Mouse (Mus musculus) neural tube, embryonic 13.5 days (tissue): ENCODE measurements at regions not wholly inside any gene's neighbourhood (a gene's known extent, or its start where the extent isn't known, plus 50 kb on each side); places are given as distances from the start of the nearest gene placed in this dataset.
"Not testable (repeated sequence)": the region's sequence is repeated elsewhere in the genome, so short reads cannot be mapped to it uniquely, and the experiment has no call there.

Source experiments
- ATAC-seq: fragments of 200-750 bp; cut with Nextera tagmentation; 2 replicates; pipeline ENCODE4 v1.8.0; 2017; ENCODE audit warnings: low read depth, mild to moderate bottlenecking, moderate TSS enrichment, moderate library complexity
- H3K27ac ChIP-seq: fragments of 300-500 bp; sonication (generic); replicated peaks from 2 replicates; pipeline ENCODE4 v1.5.1; 2015; ENCODE audit warnings: moderate library complexity, mild to moderate bottlenecking, inconsistent platforms
- H3K27me3 ChIP-seq: fragments of 300-500 bp; sonication (generic); 2 replicates; pipeline ENCODE4 v1.6.1; 2015; ENCODE audit warnings: mild to moderate bottlenecking, inconsistent platforms
- H3K36me3 ChIP-seq: fragments of 300-500 bp; sonication (generic); 2 replicates; pipeline ENCODE4 v1.6.1; 2015; ENCODE audit warnings: mild to moderate bottlenecking, inconsistent platforms
- H3K4me1 ChIP-seq: fragments of 300-500 bp; sonication (generic); replicated peaks from 2 replicates; pipeline ENCODE4 v1.6.1; 2015; ENCODE audit warnings: inconsistent platforms
- H3K4me2 ChIP-seq: fragments of 300-500 bp; sonication (generic); 2 replicates; pipeline ENCODE4 v1.6.1; 2015; ENCODE audit warnings: inconsistent platforms, mild to moderate bottlenecking, moderate library complexity
- H3K4me3 ChIP-seq: fragments of 300-500 bp; sonication (generic); 2 replicates; pipeline ENCODE4 v1.5.1; 2015; ENCODE audit warnings: mild to moderate bottlenecking, inconsistent platforms
- H3K9ac ChIP-seq: fragments of 300-500 bp; sonication (generic); 2 replicates; pipeline ENCODE4 v1.6.1; 2015; ENCODE audit warnings: moderate library complexity, mild to moderate bottlenecking, inconsistent platforms
- H3K9me3 ChIP-seq: fragments of 300-500 bp; sonication (generic); 2 replicates; pipeline ENCODE4 v1.6.1; 2016; ENCODE audit warnings: inconsistent platforms
- WGBS: fragments of 180-500 bp; shearing (Covaris S2); methylation state at CpG from one replicate; pipeline ENCODE4 v1.1.7; 2015; 5-methylcytosine and 5-hydroxymethylcytosine counted together

DNA sequence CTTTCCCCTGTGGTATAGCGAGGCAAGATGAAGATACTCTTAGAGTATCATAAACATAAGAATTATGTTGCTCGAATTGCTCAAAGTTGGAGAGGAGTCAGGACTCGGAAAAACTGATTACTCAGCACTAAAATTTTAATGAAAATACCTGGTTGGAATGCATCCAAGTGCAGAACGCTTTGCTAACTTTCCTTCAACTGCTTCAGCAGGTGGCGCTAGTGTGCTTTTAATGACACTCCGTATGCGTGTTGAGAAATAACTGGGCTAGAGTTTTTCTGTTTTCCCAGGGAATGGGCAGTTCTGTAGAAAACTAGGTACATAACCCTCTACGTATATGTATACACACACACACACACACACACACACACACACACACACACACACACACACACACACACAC lies 221.0 kb downstream of the Grxcr1 start:
- Histone ChIP-seq H3K4me1 (peaks cover 3% of the 10 kb centered on the region), H3K27me3 (no peaks in the 10 kb centered on the region), H3K9me3 (no peaks in the 10 kb centered on the region), H3K36me3 (no peaks in the 10 kb centered on the region), H3K4me3 (no peak overlapping the region), H3K9ac (no peak overlapping the region), H3K4me2 (no peak overlapping the region), H3K27ac (no peak overlapping the region)
- ATAC-seq: peak; percentile 77
- 16% methylated on average over 8 of the region's 8 CpGs for WGBS

- Histone ChIP-seq H3K4me3 (no peak overlapping the region), H3K9ac (no peak overlapping the region), H3K4me1 (peaks cover 3% of the 10 kb centered on the region), H3K36me3 (no peaks in the 10 kb centered on the region), H3K27me3 (no peaks in the 10 kb centered on the region), H3K4me2 (no peak overlapping the region), H3K27ac (no peak overlapping the region), H3K9me3 (no peaks in the 10 kb centered on the region)
- 0 out of 2 replicates have a peak, but pooled peaks have one; percentile 61 for ATAC-seq
- 27% methylated on average over 1 of the region's 1 CpGs for WGBS
Observed at GRCm38 (mm10) chr5:68253476-68253875, 221.8 kb downstream of the Grxcr1 start.

GRCm38 (mm10) chr5:68254111-68254510 lies 222.5 kb downstream of the Grxcr1 start:
- no peak for ATAC-seq
- Histone ChIP-seq H3K4me1 (peaks cover 3% of the 10 kb centered on the region), H3K9ac (no peak overlapping the region), H3K27ac (no peak overlapping the region), H3K4me2 (no peak overlapping the region), H3K9me3 (no peaks in the 10 kb centered on the region), H3K4me3 (no peak overlapping the region), H3K27me3 (no peaks in the 10 kb centered on the region), H3K36me3 (no peaks in the 10 kb centered on the region)
- 61% methylated on average over 2 of the region's 2 CpGs for WGBS

DNA sequence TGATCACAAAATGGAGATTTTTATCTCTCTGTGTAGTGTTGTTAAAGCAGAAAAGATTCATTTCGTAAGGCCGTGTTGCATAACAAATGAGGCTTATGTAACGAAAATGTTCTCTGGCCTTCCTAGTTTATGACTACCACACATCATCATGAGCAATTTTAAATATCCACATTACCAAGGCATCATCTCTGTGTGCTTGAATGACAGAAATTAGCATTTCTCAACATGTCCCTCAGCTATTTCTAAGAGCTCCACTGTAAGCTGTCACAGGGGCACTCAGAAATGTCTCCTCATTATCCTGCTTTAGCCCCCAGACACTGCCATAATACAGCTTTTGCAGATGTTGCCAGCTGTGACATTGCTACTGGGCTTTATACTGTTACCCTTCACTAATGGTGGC lies 232.6 kb downstream of the Grxcr1 start:
- no peak overlapping the region for H3K9ac ChIP-seq
- no peak overlapping the region for H3K4me3 ChIP-seq
- no peak overlapping the region for H3K4me2 ChIP-seq
- H3K36me3 ChIP-seq: no peaks in the 10 kb centered on the region
- ATAC-seq: no peak
- H3K27ac ChIP-seq: no peak overlapping the region
- no peaks in the 10 kb centered on the region for H3K27me3 ChIP-seq
- 81% methylated on average over 3 of the region's 3 CpGs for WGBS
- no peaks in the 10 kb centered on the region for H3K9me3 ChIP-seq
- no peaks in the 10 kb centered on the region for H3K4me1 ChIP-seq

GRCm38 (mm10) chr5:68274271-68274670 lies 242.6 kb downstream of the Grxcr1 start:
- Histone ChIP-seq H3K27me3 (no peaks in the 10 kb centered on the region), H3K9ac (no peak overlapping the region), H3K4me2 (no peak overlapping the region), H3K9me3 (no peaks in the 10 kb centered on the region), H3K4me3 (no peak overlapping the region), H3K4me1 (0 out of 2 replicates have a peak, but pooled peaks cover 2% of the 10 kb centered on the region), H3K27ac (no peak overlapping the region), H3K36me3 (no peaks in the 10 kb centered on the region)
- WGBS: 87% methylated on average over 3 of the region's 3 CpGs
- ATAC-seq: no peak

DNA sequence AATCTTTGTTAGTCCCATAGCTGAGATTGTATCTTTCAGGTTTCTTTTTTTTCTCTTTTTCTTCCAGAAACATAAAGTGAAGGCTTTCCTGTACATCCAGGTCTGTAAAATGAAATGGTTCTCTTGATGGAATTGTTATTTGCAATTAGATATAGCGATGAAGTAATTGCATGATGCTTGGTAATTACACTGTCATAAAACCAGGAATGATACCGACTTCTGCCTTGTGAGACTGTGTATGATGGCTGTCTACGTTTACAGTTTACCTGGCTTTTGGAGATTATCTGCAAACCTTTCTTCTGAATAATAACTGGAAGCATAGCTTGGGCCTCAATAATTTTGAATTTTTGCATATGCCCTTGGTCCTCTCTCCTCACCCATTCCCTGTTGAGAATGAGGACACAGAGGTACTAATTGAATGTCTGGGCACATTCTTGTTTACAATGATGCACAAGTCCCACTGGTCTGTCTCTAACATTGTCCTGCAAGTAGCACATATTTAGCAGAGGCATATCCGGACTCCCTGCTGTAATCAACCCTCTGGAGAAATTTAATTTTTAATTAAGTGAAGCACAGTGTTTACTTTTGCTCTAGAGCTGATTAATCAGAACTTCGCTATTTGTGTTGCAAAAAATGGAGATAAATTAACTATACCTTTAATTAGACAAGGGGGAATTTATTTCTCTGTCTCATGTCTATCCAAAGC lies 244.1 kb downstream of the Grxcr1 start:
- Histone ChIP-seq H3K9ac (no peak overlapping the region), H3K9me3 (no peaks in the 10 kb centered on the region), H3K4me3 (no peak overlapping the region), H3K36me3 (no peaks in the 10 kb centered on the region), H3K27me3 (no peaks in the 10 kb centered on the region), H3K27ac (0 out of 2 replicates have a peak overlapping the region, but pooled peaks have one; percentile 15), H3K4me2 (no peak overlapping the region), H3K4me1 (0 out of 2 replicates have a peak, but pooled peaks cover 2% of the 10 kb centered on the region)
- 51% methylated on average over 5 of the region's 5 CpGs for WGBS
- ATAC-seq: peak; percentile 84

- WGBS: 82% methylated on average over 2 of the region's 2 CpGs
- H3K4me2 ChIP-seq, H3K4me3 ChIP-seq, H3K4me1 ChIP-seq, H3K36me3 ChIP-seq, ATAC-seq, H3K9ac ChIP-seq, H3K9me3 ChIP-seq, H3K27me3 ChIP-seq, H3K27ac ChIP-seq: not testable (repeated sequence)
Observed at GRCm38 (mm10) chr5:68295774-68296173, 264.1 kb downstream of the Grxcr1 start.

DNA sequence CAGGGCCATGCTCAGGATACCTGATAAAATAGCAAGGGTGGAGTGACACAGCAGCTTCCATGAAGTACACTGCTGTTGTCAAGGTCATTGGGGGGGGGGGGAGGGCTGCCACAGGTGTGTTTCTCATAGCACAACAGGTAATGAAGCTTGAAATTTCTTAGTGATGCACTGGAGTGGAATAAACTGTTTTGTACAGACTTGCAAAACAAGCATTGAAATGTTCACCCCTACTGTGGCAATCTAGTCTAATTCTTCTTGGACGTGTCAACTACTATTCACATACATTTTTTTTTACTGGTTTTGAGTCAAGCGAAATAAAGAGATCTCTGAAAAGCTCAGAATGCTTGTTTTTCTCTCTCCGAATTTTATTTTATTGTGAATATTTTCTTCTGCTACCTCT lies 281.6 kb downstream of the Grxcr1 start:
- WGBS: 53% methylated on average over 3 of the region's 3 CpGs

GRCm38 (mm10) chr5:68318979-68319378 lies 287.3 kb downstream of the Grxcr1 start:
- H3K9me3 ChIP-seq: no peaks in the 10 kb centered on the region
- H3K4me1 ChIP-seq: no peaks in the 10 kb centered on the region
- no peak overlapping the region for H3K27ac ChIP-seq
- ATAC-seq: no peak
- no peaks in the 10 kb centered on the region for H3K36me3 ChIP-seq
- no peak overlapping the region for H3K9ac ChIP-seq
- no peaks in the 10 kb centered on the region for H3K27me3 ChIP-seq
- H3K4me2 ChIP-seq: no peak overlapping the region
- no peak overlapping the region for H3K4me3 ChIP-seq

More for the DNA sequence above, 281.6 kb downstream of the Grxcr1 start:
- H3K9ac ChIP-seq: no peak overlapping the region
- no peaks in the 10 kb centered on the region for H3K36me3 ChIP-seq
- no peak overlapping the region for H3K27ac ChIP-seq
- H3K27me3 ChIP-seq: no peaks in the 10 kb centered on the region
- no peak overlapping the region for H3K4me2 ChIP-seq
- no peaks in the 10 kb centered on the region for H3K4me1 ChIP-seq
- H3K9me3 ChIP-seq: no peaks in the 10 kb centered on the region
- ATAC-seq: no peak
- no peak overlapping the region for H3K4me3 ChIP-seq

GRCm38 (mm10) chr5:68326998-68327593 lies 295.5 kb downstream of the Grxcr1 start:
- no peaks in the 10 kb centered on the region for H3K4me1 ChIP-seq
- no peaks in the 10 kb centered on the region for H3K9me3 ChIP-seq
- no peaks in the 10 kb centered on the region for H3K36me3 ChIP-seq
- H3K27me3 ChIP-seq: no peaks in the 10 kb centered on the region
- no peak overlapping the region for H3K4me3 ChIP-seq
- WGBS: 91% methylated on average over 2 of the region's 2 CpGs
- H3K9ac ChIP-seq: no peak overlapping the region
- ATAC-seq: no peak
- no peak overlapping the region for H3K27ac ChIP-seq
- no peak overlapping the region for H3K4me2 ChIP-seq

DNA sequence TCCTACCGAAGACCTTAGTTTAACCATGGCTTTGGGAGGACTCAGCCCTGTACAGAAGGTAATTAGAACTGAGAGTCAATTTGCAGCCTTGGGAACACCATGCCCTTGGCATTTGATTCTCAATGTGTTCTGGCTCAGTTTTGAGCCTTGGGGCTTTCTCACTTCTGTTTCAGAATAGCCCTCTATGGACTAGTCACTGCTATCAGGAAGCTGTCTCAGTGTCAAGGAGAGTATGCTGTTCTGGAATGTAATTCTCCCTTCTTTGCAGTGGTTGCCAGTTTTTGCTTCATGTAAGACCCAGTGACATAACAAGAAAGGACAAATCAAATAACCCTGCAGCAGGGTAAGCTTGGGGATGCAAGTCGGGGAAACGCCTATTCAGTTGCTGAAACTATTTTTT lies 297.7 kb downstream of the Grxcr1 start:
- Histone ChIP-seq H3K9ac (no peak overlapping the region), H3K27me3 (no peaks in the 10 kb centered on the region), H3K9me3 (no peaks in the 10 kb centered on the region), H3K36me3 (no peaks in the 10 kb centered on the region), H3K27ac (no peak overlapping the region), H3K4me3 (no peak overlapping the region), H3K4me1 (no peaks in the 10 kb centered on the region), H3K4me2 (no peak overlapping the region)
- WGBS: 74% methylated on average over 3 of the region's 3 CpGs
- ATAC-seq: no peak

DNA sequence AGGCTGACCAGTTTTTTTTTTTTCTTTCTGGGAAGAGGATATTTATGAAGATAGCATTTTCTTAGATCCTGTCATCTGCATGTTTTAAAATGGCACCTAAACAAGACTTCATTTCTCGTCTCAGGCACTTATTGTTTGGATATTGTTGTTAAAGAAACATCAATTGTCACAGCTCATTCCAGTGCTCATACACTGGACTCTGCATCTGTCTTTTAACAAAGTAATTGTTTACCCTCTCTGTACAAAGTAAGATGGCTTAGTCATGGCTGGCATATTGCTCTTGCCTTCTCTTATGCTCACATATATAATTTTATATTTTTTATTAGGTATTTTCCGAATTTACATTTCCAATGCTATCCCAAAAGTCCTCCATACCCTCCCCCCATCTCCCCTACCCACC lies 298.2 kb downstream of the Grxcr1 start:
- Histone ChIP-seq H3K4me3 (no peak overlapping the region), H3K36me3 (no peaks in the 10 kb centered on the region), H3K27ac (no peak overlapping the region), H3K4me2 (no peak overlapping the region), H3K4me1 (no peaks in the 10 kb centered on the region), H3K9ac (no peak overlapping the region), H3K9me3 (no peaks in the 10 kb centered on the region), H3K27me3 (no peaks in the 10 kb centered on the region)
- no peak for ATAC-seq
- WGBS: 71% methylated on average over 2 of the region's 2 CpGs

GRCm38 (mm10) chr5:68350921-68351320 lies 319.3 kb downstream of the Grxcr1 start:
- no peak overlapping the region for H3K27ac ChIP-seq
- H3K9ac ChIP-seq: no peak overlapping the region
- H3K4me1 ChIP-seq: 0 out of 2 replicates have a peak, but pooled peaks cover 3% of the 10 kb centered on the region
- no peaks in the 10 kb centered on the region for H3K36me3 ChIP-seq
- ATAC-seq: no peak
- WGBS: 81% methylated on average over 2 of the region's 2 CpGs
- no peaks in the 10 kb centered on the region for H3K9me3 ChIP-seq
- no peak overlapping the region for H3K4me2 ChIP-seq
- H3K27me3 ChIP-seq: no peaks in the 10 kb centered on the region
- no peak overlapping the region for H3K4me3 ChIP-seq
